Mouse (Mus musculus) heart, embryonic 16.5 days (tissue): ENCODE data around the gene Hist1h1e. TPM values are rescaled to one million over a fixed set of nuclear protein-coding genes. Genes with fewer than 3 reads are reported as not detected.
"Not testable (repeated sequence)": the region's sequence is repeated elsewhere in the genome, so short reads cannot be mapped to it uniquely, and the experiment has no call there.

Experiments
- ATAC-seq: fragments of 200-750 bp; cut with Nextera tagmentation; replicated peaks from 2 replicates; pipeline ENCODE4 v1.8.0; 2017; ENCODE audit warnings: moderate number of reproducible peaks; ENCODE audit not compliant: insufficient read depth, low FRiP score; ENCODE audit errors: extremely low read depth
- H3K27ac ChIP-seq: fragments of 300-500 bp; sonication (generic); 2 replicates; pipeline ENCODE4 v1.5.1; 2014; ENCODE audit warnings: mild to moderate bottlenecking, low read length, control low read depth, moderate library complexity
- H3K27me3 ChIP-seq: fragments of 300-500 bp; sonication (generic); 2 replicates; pipeline ENCODE4 v1.6.1; 2014; ENCODE audit warnings: low read length, mixed read lengths; ENCODE audit not compliant: control insufficient read depth, insufficient read depth
- H3K36me3 ChIP-seq: fragments of 300-500 bp; sonication (generic); 2 replicates; pipeline ENCODE4 v1.6.1; 2014; ENCODE audit not compliant: control insufficient read depth, insufficient read depth
- H3K4me1 ChIP-seq: fragments of 300-500 bp; sonication (generic); 2 replicates; pipeline ENCODE4 v1.6.1; 2014; ENCODE audit warnings: low read length, mixed read lengths; ENCODE audit not compliant: control insufficient read depth, insufficient read depth
- H3K4me2 ChIP-seq: fragments of 300-500 bp; sonication (generic); 2 replicates; pipeline ENCODE4 v1.6.1; 2014; ENCODE audit warnings: low read depth, mild to moderate bottlenecking, control low read depth, low read length
- H3K4me3 ChIP-seq: fragments of 300-500 bp; sonication (generic); 2 replicates; pipeline ENCODE4 v1.5.1; 2014; ENCODE audit warnings: mild to moderate bottlenecking, control low read depth, low read length
- H3K9ac ChIP-seq: fragments of 300-500 bp; sonication (generic); 2 replicates; pipeline ENCODE4 v1.6.1; 2014; ENCODE audit warnings: low read length, control low read depth
- H3K9me3 ChIP-seq: fragments of 300-500 bp; sonication (generic); replicated peaks from 2 replicates; pipeline ENCODE4 v1.6.1; 2016; ENCODE audit warnings: low read length; ENCODE audit not compliant: control insufficient read depth
- WGBS: fragments of 180-500 bp; shearing (Covaris S2); extraction: QIAGEN DNeasy Blood & Tissue Kit; methylation state at CpG from one replicate; pipeline ENCODE4 v1.1.7; 2014; 5-methylcytosine and 5-hydroxymethylcytosine counted together
- polyA plus RNA-seq: library from polyadenylated mRNA; unstranded; fragments of >200 nt; fragmentation: Nextera tagmentation; extraction: Ambion mirVana; gene quantifications from 2 replicates; pipeline ENCODE4 v1.2.1, GENCODE M21; 2015

Hist1h1e gene
- polyA plus RNA-seq, 1 experiment from 2014 or later, result 11.5 TPM

GRCm38 (mm10) chr13:23575271-23575851 lies 47.0 kb downstream of the Hist1h1e start, which contains the start of gene Hist1h3d:
Hist1h3d (plus strand) TSS chr13:23575763.
- Histone ChIP-seq H3K9ac (peak within 1 kb of the TSS; percentile 72), H3K4me1 (peaks cover 26% of the 10 kb centered on the region), H3K9me3 (no peaks in the 10 kb centered on the region), H3K4me2 (peak within 1 kb of the TSS; percentile 62), H3K4me3 (peak within 1 kb of the TSS; percentile 52), H3K36me3 (no peaks in the 10 kb centered on the region), H3K27me3 (no peaks in the 10 kb centered on the region), H3K27ac (peak within 1 kb of the TSS; percentile 82)
- peak; percentile 37 for ATAC-seq
- 2% methylated on average over 17 of the region's 18 CpGs for WGBS

- Histone ChIP-seq H3K4me3 (peak overlapping the region; percentile 41), H3K27ac (peak overlapping the region; percentile 83), H3K4me1 (peaks cover 30% of the 10 kb centered on the region), H3K4me2 (peak overlapping the region; percentile 77), H3K9ac (peak overlapping the region; percentile 57; the same call in 1 of the 2 replicates)
- ATAC-seq, H3K27me3 ChIP-seq, H3K9me3 ChIP-seq, H3K36me3 ChIP-seq: not testable (repeated sequence)
- WGBS, result 3% methylated on average over 8 of the region's 39 CpGs
Observed at GRCm38 (mm10) chr13:23574546-23575170, 47.7 kb downstream of the Hist1h1e start.

- 2% methylated on average over 26 of the region's 42 CpGs for WGBS
- H3K9me3 ChIP-seq, H3K36me3 ChIP-seq, H3K27me3 ChIP-seq: not testable (repeated sequence)
- peak; percentile 84 for ATAC-seq
- peaks cover 30% of the 10 kb centered on the region for H3K4me1 ChIP-seq
- H3K4me2 ChIP-seq, result peak within 1 kb of the TSS; percentile 77
- H3K9ac ChIP-seq, result peak within 1 kb of the TSS; percentile 76
- peak within 1 kb of the TSS; percentile 47 for H3K4me3 ChIP-seq
- H3K27ac ChIP-seq, result peak within 1 kb of the TSS; percentile 83
Observed at GRCm38 (mm10) chr13:23573898-23574524, 48.3 kb downstream of the Hist1h1e start, which contains the start of the genes Hist1h2bf and Hist1h2ad. Hist1h2bf (minus strand) TSS chr13:23574196. Hist1h2ad (plus strand) TSS chr13:23574381.

GRCm38 (mm10) chr13:23573034-23573897 lies 49.1 kb downstream of the Hist1h1e start:
- Histone ChIP-seq H3K4me3 (peak overlapping the region; percentile 47), H3K27ac (peak overlapping the region; percentile 83), H3K9ac (peak overlapping the region; percentile 76), H3K4me2 (peak overlapping the region; percentile 77), H3K4me1 (peaks cover 30% of the 10 kb centered on the region)
- ATAC-seq, H3K9me3 ChIP-seq, H3K27me3 ChIP-seq, H3K36me3 ChIP-seq: not testable (repeated sequence)
- WGBS, result 16% methylated on average over 18 of the region's 20 CpGs

- no peaks in the 10 kb centered on the region for H3K36me3 ChIP-seq
- H3K4me2 ChIP-seq, result peak overlapping the region; percentile 77
- H3K27ac ChIP-seq, result peak overlapping the region; percentile 96
- 36% methylated on average over 2 of the region's 2 CpGs for WGBS
- no peaks in the 10 kb centered on the region for H3K27me3 ChIP-seq
- H3K4me3 ChIP-seq, result peak overlapping the region; percentile 59
- H3K4me1 ChIP-seq, result peaks cover 30% of the 10 kb centered on the region
- H3K9me3 ChIP-seq, result no peaks in the 10 kb centered on the region
- peak overlapping the region; percentile 76 for H3K9ac ChIP-seq
- ATAC-seq, result no peak
Observed at GRCm38 (mm10) chr13:23572218-23573033, 49.9 kb downstream of the Hist1h1e start.

DNA sequence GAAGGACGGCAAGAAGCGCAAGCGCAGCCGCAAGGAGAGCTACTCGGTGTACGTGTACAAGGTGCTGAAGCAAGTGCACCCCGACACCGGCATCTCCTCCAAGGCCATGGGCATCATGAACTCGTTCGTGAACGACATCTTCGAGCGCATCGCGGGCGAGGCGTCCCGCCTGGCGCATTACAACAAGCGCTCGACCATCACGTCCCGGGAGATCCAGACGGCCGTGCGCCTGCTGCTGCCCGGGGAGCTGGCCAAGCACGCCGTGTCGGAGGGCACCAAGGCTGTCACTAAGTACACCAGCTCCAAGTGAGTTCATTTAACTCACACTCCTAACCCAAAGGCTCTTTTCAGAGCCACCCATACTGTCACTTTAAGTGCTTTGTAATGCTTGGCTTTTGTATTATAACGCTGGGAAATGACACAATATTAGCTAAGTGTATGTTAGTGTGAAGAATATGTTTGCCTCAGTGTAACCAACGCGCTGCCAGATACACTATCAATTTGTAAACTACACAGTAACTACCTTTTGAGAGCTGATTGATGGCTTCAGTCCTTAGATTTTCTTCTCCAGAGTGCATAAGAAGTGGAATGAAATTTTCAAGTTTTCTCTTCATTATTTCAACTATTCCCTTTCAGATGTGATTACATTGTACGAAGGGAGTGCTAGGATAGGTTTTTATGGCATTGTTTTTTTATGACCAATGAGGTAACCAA lies 50.7 kb downstream of the Hist1h1e start:
- H3K27me3 ChIP-seq, ATAC-seq, H3K9me3 ChIP-seq, H3K36me3 ChIP-seq: not testable (repeated sequence)
- H3K9ac ChIP-seq, result peak overlapping the region; percentile 76
- peak overlapping the region; percentile 96 for H3K27ac ChIP-seq
- peak overlapping the region; percentile 59 for H3K4me3 ChIP-seq
- peaks cover 23% of the 10 kb centered on the region for H3K4me1 ChIP-seq
- peak overlapping the region; percentile 77 for H3K4me2 ChIP-seq
- WGBS, result under 1% methylated on average over 10 of the region's 34 CpGs

GRCm38 (mm10) chr13:23571022-23571503 lies 51.3 kb downstream of the Hist1h1e start, which contains the start of the genes Hist1h2ae and Hist1h2bg:
Hist1h2ae (minus strand) TSS chr13:23571220.
Hist1h2bg (plus strand) TSS chr13:23571396.
- no peaks in the 10 kb centered on the region for H3K36me3 ChIP-seq

More at GRCm38 (mm10) chr13:23571022-23571503, 51.3 kb downstream of the Hist1h1e start, which contains the start of the genes Hist1h2ae and Hist1h2bg:
- Histone ChIP-seq H3K9ac (peak within 1 kb of the TSS; percentile 76), H3K4me1 (peaks cover 18% of the 10 kb centered on the region), H3K4me2 (peak within 1 kb of the TSS; percentile 77), H3K27ac (peak within 1 kb of the TSS; percentile 96), H3K4me3 (peak within 1 kb of the TSS; percentile 59), H3K27me3 (no peaks in the 10 kb centered on the region), H3K9me3 (no peaks in the 10 kb centered on the region)
- peak; percentile 87 for ATAC-seq
- WGBS, result 1% methylated on average over 18 of the region's 18 CpGs
